Mouse (Mus musculus): Measurements from ENCODE around the gene Gm3415.

GRCm38 (mm10) chr5:146606895-146607294 is 51.0 kb downstream of the Gm3415 start:
- no peak for TF ChIP-seq CTCF (IDR thresholded peaks at IDR 0.05)
- no peak for TF ChIP-seq EP300 (IDR thresholded peaks at IDR 0.05)

Measured in lung, postnatal 0 days (tissue).